Mouse (Mus musculus) forebrain, embryonic 12.5 days (tissue): Measurements from ENCODE around the gene Rxra. TPM values are rescaled to one million over a fixed set of nuclear protein-coding genes. Genes with fewer than 3 reads are reported as not detected.

Source experiments
- ATAC-seq: fragments of 200-750 bp; cut with Nextera tagmentation; 2 replicates; pipeline ENCODE4 v1.8.0; 2017; ENCODE audit warnings: moderate TSS enrichment; ENCODE audit not compliant: low FRiP score
- H3K27ac ChIP-seq: fragments of 300-500 bp; sonication (generic); 2 replicates; pipeline ENCODE4 v1.5.1; 2016; ENCODE audit warnings: mild to moderate bottlenecking
- H3K27me3 ChIP-seq: fragments of 300-500 bp; sonication (generic); 2 replicates; pipeline ENCODE4 v1.6.1; 2016; ENCODE audit warnings: mild to moderate bottlenecking
- H3K36me3 ChIP-seq: fragments of 300-500 bp; sonication (generic); replicated peaks from 2 replicates; pipeline ENCODE4 v1.6.1; 2016; ENCODE audit warnings: mild to moderate bottlenecking
- H3K4me1 ChIP-seq: fragments of 300-500 bp; sonication (generic); 2 replicates; pipeline ENCODE4 v1.6.1; 2016
- H3K4me2 ChIP-seq: fragments of 300-500 bp; sonication (generic); 2 replicates; pipeline ENCODE4 v1.6.1; 2016; ENCODE audit warnings: mild to moderate bottlenecking, moderate library complexity
- H3K4me3 ChIP-seq: fragments of 300-500 bp; sonication (generic); replicated peaks from 2 replicates; pipeline ENCODE4 v1.5.1; 2016; ENCODE audit warnings: mild to moderate bottlenecking
- H3K9ac ChIP-seq: fragments of 300-500 bp; sonication (generic); 2 replicates; pipeline ENCODE4 v1.6.1; 2016; ENCODE audit warnings: mild to moderate bottlenecking
- H3K9me3 ChIP-seq: fragments of 300-500 bp; sonication (generic); 2 replicates; pipeline ENCODE4 v1.6.1; 2016
- WGBS: fragments of 180-500 bp; shearing (Covaris S2); methylation state at CpG from one replicate; pipeline ENCODE4 v1.1.7; 2016; 5-methylcytosine and 5-hydroxymethylcytosine counted together
- polyA plus RNA-seq: library from polyadenylated mRNA; unstranded; fragments of >200 nt; fragmentation: Nextera tagmentation; extraction: Ambion mirVana; gene quantifications from 2 replicates; pipeline ENCODE4 v1.2.1, GENCODE M21; 2016

Gene Rxra
- polyA plus RNA-seq, 1 experiment from 2014 or later = 7.8 TPM

- no peaks in the 10 kb centered on the region for H3K36me3 ChIP-seq
- no peak overlapping the region for H3K4me2 ChIP-seq
- no peaks in the 10 kb centered on the region for H3K9me3 ChIP-seq
- H3K27me3 ChIP-seq = peaks cover 11% of the 10 kb centered on the region; the same call in 1 of the 2 replicates
- no peak for ATAC-seq
- no peak overlapping the region for H3K9ac ChIP-seq
- no peak overlapping the region for H3K27ac ChIP-seq
- peaks cover 23% of the 10 kb centered on the region for H3K4me1 ChIP-seq
- no peak overlapping the region for H3K4me3 ChIP-seq
- 71% methylated on average over 3 of the region's 3 CpGs for WGBS
These were observed 34.7 kb downstream of the Rxra start for GRCm38 (mm10) chr2:27710871-27711382.

- H3K27ac ChIP-seq = no peak overlapping the region
- peaks cover 28% of the 10 kb centered on the region; the same call in 1 of the 2 replicates for H3K27me3 ChIP-seq
- no peak overlapping the region for H3K4me2 ChIP-seq
- no peak overlapping the region for H3K4me3 ChIP-seq
- 94% methylated on average over 5 of the region's 5 CpGs for WGBS
- no peak for ATAC-seq
- no peaks in the 10 kb centered on the region for H3K36me3 ChIP-seq
- H3K9me3 ChIP-seq = no peaks in the 10 kb centered on the region
- H3K4me1 ChIP-seq = peaks cover 30% of the 10 kb centered on the region
- no peak overlapping the region for H3K9ac ChIP-seq
These were observed 36.4 kb downstream of the Rxra start for GRCm38 (mm10) chr2:27712626-27713025.

GRCm38 (mm10) chr2:27713378-27713777 lies 37.1 kb downstream of the Rxra start:
- Histone ChIP-seq H3K4me1 (peaks cover 35% of the 10 kb centered on the region), H3K36me3 (no peaks in the 10 kb centered on the region), H3K9me3 (no peaks in the 10 kb centered on the region), H3K4me2 (no peak overlapping the region), H3K9ac (no peak overlapping the region), H3K27ac (no peak overlapping the region), H3K27me3 (peaks cover 35% of the 10 kb centered on the region), H3K4me3 (no peak overlapping the region)
- no peak for ATAC-seq
- WGBS = 93% methylated on average over 3 of the region's 3 CpGs

- no peaks in the 10 kb centered on the region for H3K36me3 ChIP-seq
- no peak overlapping the region for H3K9ac ChIP-seq
- H3K9me3 ChIP-seq = no peaks in the 10 kb centered on the region
- no peak overlapping the region for H3K4me2 ChIP-seq
- peaks cover 42% of the 10 kb centered on the region for H3K27me3 ChIP-seq
- WGBS = 93% methylated on average over 5 of the region's 5 CpGs
- H3K4me1 ChIP-seq = peaks cover 42% of the 10 kb centered on the region
- H3K4me3 ChIP-seq = no peak overlapping the region
- no peak for ATAC-seq
- no peak overlapping the region for H3K27ac ChIP-seq
These were observed 37.9 kb downstream of the Rxra start for GRCm38 (mm10) chr2:27714131-27714530.

GRCm38 (mm10) chr2:27715221-27715620 lies 39.0 kb downstream of the Rxra start:
- Histone ChIP-seq H3K9ac (no peak overlapping the region), H3K27me3 (peaks cover 53% of the 10 kb centered on the region), H3K9me3 (no peaks in the 10 kb centered on the region), H3K4me1 (peaks cover 49% of the 10 kb centered on the region), H3K27ac (no peak overlapping the region), H3K4me2 (no peak overlapping the region), H3K4me3 (no peak overlapping the region), H3K36me3 (no peaks in the 10 kb centered on the region)
- WGBS = 85% methylated on average over 4 of the region's 4 CpGs
- no peak for ATAC-seq

GRCm38 (mm10) chr2:27716339-27716738 lies 40.1 kb downstream of the Rxra start:
- H3K27ac ChIP-seq = no peak overlapping the region
- peaks cover 64% of the 10 kb centered on the region for H3K27me3 ChIP-seq
- H3K9me3 ChIP-seq = no peaks in the 10 kb centered on the region
- H3K4me3 ChIP-seq = no peak overlapping the region
- no peak overlapping the region for H3K9ac ChIP-seq
- H3K4me1 ChIP-seq = peaks cover 39% of the 10 kb centered on the region
- 93% methylated on average over 3 of the region's 3 CpGs for WGBS
- ATAC-seq = no peak
- H3K36me3 ChIP-seq = no peaks in the 10 kb centered on the region
- no peak overlapping the region for H3K4me2 ChIP-seq

DNA sequence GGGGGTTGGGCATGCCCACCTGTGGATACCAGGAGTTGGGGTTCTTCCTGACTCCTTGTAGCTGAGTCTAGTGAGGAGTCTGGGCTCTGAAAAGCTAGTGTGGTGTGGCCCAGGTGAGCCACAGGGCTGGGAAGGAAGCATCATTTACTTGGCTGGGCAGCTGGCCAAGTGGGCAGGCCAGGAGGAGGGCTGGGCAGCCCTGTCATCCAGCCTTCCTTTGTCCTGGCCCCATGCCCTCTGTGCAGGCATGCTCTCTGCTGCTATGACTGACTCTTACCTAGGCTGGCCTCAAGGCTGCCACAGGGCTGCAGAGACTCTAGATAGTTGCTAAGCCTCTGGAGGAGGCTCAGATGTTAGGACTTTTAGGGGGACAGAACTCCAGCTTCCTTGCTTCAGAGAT lies 42.0 kb downstream of the Rxra start:
- Histone ChIP-seq H3K4me2 (no peak overlapping the region), H3K9ac (no peak overlapping the region), H3K36me3 (no peaks in the 10 kb centered on the region), H3K9me3 (no peaks in the 10 kb centered on the region), H3K27me3 (peaks cover 81% of the 10 kb centered on the region), H3K4me3 (no peak overlapping the region), H3K27ac (no peak overlapping the region), H3K4me1 (peaks cover 39% of the 10 kb centered on the region)
- ATAC-seq = no peak

- Histone ChIP-seq H3K4me1 (peaks cover 37% of the 10 kb centered on the region), H3K9me3 (no peaks in the 10 kb centered on the region), H3K4me3 (no peak overlapping the region), H3K27ac (no peak overlapping the region), H3K9ac (0 out of 2 replicates have a peak overlapping the region, but pooled peaks have one; percentile 12), H3K4me2 (no peak overlapping the region), H3K36me3 (no peaks in the 10 kb centered on the region), H3K27me3 (peaks cover 87% of the 10 kb centered on the region)
- WGBS = 14% methylated on average over 10 of the region's 10 CpGs
- ATAC-seq = no peak
These were observed 43.4 kb downstream of the Rxra start for GRCm38 (mm10) chr2:27719601-27720000.

DNA sequence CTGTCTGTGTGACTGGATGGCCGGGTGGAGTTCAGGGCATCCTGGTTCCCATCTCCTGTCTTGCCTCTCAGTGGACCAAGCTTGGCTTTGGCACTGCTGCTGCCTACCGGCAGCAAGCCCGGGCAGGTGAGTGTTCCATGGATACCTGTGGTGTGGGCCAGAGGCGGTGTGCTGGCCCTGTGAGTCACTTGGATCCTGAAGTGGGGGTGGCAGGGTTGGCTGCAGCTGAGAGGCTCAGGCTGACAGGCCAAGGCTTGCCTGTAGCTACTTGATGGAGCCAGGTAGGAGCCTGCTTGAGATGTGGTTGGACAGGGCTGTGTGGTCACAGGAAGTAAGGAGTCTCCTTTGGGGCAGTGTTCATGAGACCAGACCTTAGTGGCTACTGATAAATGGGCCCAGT lies 45.4 kb downstream of the Rxra start:
- peaks cover 75% of the 10 kb centered on the region for H3K27me3 ChIP-seq
- no peaks in the 10 kb centered on the region for H3K36me3 ChIP-seq
- H3K9ac ChIP-seq = no peak overlapping the region
- peaks cover 31% of the 10 kb centered on the region for H3K4me1 ChIP-seq
- no peaks in the 10 kb centered on the region for H3K9me3 ChIP-seq
- no peak for ATAC-seq
- no peak overlapping the region for H3K4me3 ChIP-seq
- no peak overlapping the region for H3K27ac ChIP-seq
- 95% methylated on average over 4 of the region's 4 CpGs for WGBS
- H3K4me2 ChIP-seq = no peak overlapping the region

- Histone ChIP-seq H3K4me3 (no peak overlapping the region), H3K4me2 (no peak overlapping the region), H3K9ac (no peak overlapping the region), H3K27ac (no peak overlapping the region), H3K27me3 (peaks cover 51% of the 10 kb centered on the region), H3K9me3 (no peaks in the 10 kb centered on the region), H3K36me3 (no peaks in the 10 kb centered on the region), H3K4me1 (peaks cover 3% of the 10 kb centered on the region)
- ATAC-seq = no peak
- 92% methylated on average over 9 of the region's 9 CpGs for WGBS
These were observed 48.6 kb downstream of the Rxra start for GRCm38 (mm10) chr2:27724729-27725316.

DNA sequence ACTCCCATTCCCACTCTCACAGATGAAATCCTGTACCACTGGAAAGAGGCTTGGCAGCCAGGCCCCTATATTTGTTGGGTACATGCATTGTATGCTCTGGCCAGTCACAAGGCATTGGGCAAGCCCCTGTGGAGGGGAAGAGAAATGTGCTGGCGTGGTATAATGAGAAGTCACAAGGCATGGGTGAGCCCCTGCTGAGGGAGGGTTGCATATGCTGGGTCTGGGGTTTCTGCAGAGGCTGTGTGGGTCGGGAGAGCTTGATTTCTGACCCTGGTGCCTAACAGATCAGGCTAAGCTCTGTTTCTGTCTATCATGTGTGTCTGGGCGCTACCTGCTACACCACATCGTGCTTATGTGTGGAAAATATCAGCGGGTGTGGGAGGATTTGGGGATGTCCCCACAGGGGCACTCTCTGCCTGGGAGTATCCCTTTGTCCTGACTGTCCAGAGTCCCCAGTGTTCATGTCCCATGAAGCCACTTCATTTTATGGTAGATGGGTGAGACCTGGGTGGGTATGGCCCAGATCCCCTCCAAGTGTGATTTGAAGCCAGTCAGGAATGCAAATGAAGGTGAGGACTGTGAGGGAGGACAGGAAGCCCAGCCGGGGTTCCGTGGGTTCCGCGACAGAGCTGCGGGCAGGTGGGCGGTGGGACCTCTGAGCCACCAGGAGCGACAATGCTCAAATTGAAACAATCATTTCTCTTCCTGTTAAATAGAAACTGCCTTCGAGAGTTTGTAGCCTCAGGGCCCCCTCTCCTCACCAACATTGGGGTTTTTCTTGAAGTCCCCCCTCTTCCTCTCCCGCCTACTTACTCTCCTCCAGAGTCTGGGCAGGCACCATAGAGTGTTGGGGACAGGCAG lies 52.0 kb downstream of the Rxra start:
- WGBS = 71% methylated on average over 14 of the region's 14 CpGs
- no peak overlapping the region for H3K4me2 ChIP-seq
- ATAC-seq = no peak
- H3K9me3 ChIP-seq = no peaks in the 10 kb centered on the region
- H3K36me3 ChIP-seq = no peaks in the 10 kb centered on the region
- peaks cover 16% of the 10 kb centered on the region for H3K4me1 ChIP-seq
- peaks cover 19% of the 10 kb centered on the region for H3K27me3 ChIP-seq
- H3K9ac ChIP-seq = no peak overlapping the region
- H3K27ac ChIP-seq = no peak overlapping the region
- H3K4me3 ChIP-seq = no peak overlapping the region

- WGBS = 86% methylated on average over 4 of the region's 4 CpGs
These were observed 52.8 kb downstream of the Rxra start for GRCm38 (mm10) chr2:27729009-27729408.

More at GRCm38 (mm10) chr2:27729009-27729408, 52.8 kb downstream of the Rxra start:
- ATAC-seq = no peak
- peaks cover 15% of the 10 kb centered on the region; the same call in 1 of the 2 replicates for H3K27me3 ChIP-seq
- H3K9me3 ChIP-seq = no peaks in the 10 kb centered on the region
- no peak overlapping the region for H3K4me2 ChIP-seq
- no peaks in the 10 kb centered on the region for H3K36me3 ChIP-seq
- H3K4me3 ChIP-seq = no peak overlapping the region
- no peak overlapping the region for H3K27ac ChIP-seq
- peaks cover 22% of the 10 kb centered on the region for H3K4me1 ChIP-seq
- H3K9ac ChIP-seq = no peak overlapping the region
